Mouse (Mus musculus) layer of hippocampus, adult 11-12 months (tissue): Measurements from ENCODE around the gene Gpx7.

Experiments
- DNase-seq: peaks from one replicate; pipeline ENCODE4 v3.0.0; 2022; ENCODE audit warnings: low spot score

Gpx7 gene

GRCm38 (mm10) chr4:108406861-108407401 is at the start of gene Gpx7:
Gpx7 (minus strand) TSS chr4:108406961.
- DNase-seq = no peak

GRCm38 (mm10) chr4:108456028-108456427 is 49.3 kb upstream of the Gpx7 start:
- DNase-seq = no peak

GRCm38 (mm10) chr4:108448091-108448490 is 41.3 kb upstream of the Gpx7 start:
- no peak for DNase-seq

- no peak for DNase-seq
These were observed 31.5 kb upstream of the Gpx7 start for GRCm38 (mm10) chr4:108438082-108438840.

- DNase-seq = no peak
These were observed 29.5 kb upstream of the Gpx7 start for GRCm38 (mm10) chr4:108436225-108436624.

GRCm38 (mm10) chr4:108435646-108436045 is 28.9 kb upstream of the Gpx7 start:
- DNase-seq = no peak

- DNase-seq = no peak
These were observed 28.0 kb upstream of the Gpx7 start for GRCm38 (mm10) chr4:108434781-108435180.

- no peak for DNase-seq
These were observed 27.5 kb upstream of the Gpx7 start for GRCm38 (mm10) chr4:108434221-108434620.

- DNase-seq = no peak
These were observed 26.6 kb upstream of the Gpx7 start for GRCm38 (mm10) chr4:108433341-108433740.

- DNase-seq = no peak
These were observed 24.8 kb upstream of the Gpx7 start for GRCm38 (mm10) chr4:108431561-108431936.

GRCm38 (mm10) chr4:108430656-108431560 is 24.1 kb upstream of the Gpx7 start:
- DNase-seq = no peak

GRCm38 (mm10) chr4:108428341-108428721 is 21.6 kb upstream of the Gpx7 start:
- no peak for DNase-seq

- DNase-seq = no peak
These were observed 21.1 kb upstream of the Gpx7 start for GRCm38 (mm10) chr4:108427719-108428340.

GRCm38 (mm10) chr4:108424587-108424986 is 17.8 kb upstream of the Gpx7 start:
- DNase-seq = no peak

- DNase-seq = no peak
These were observed 860 bp upstream of the Gpx7 start for GRCm38 (mm10) chr4:108407621-108408020.

GRCm38 (mm10) chr4:108406138-108406860 is 462 bp downstream of the Gpx7 start:
- DNase-seq = peak; percentile 55

GRCm38 (mm10) chr4:108405766-108406137 is 1.0 kb downstream of the Gpx7 start:
- DNase-seq = no peak

GRCm38 (mm10) chr4:108403861-108404635 is 2.7 kb downstream of the Gpx7 start:
- DNase-seq = no peak

- DNase-seq = no peak
These were observed 6.4 kb downstream of the Gpx7 start for GRCm38 (mm10) chr4:108400395-108400794.

- DNase-seq = no peak
These were observed 12.5 kb downstream of the Gpx7 start for GRCm38 (mm10) chr4:108394236-108394635.

GRCm38 (mm10) chr4:108392558-108392957 is 14.2 kb downstream of the Gpx7 start:
- DNase-seq = no peak
